Mouse (Mus musculus) megakaryocyte, embryonic 14.5 days (primary cell): Measurements from ENCODE around the gene Gm4070. TPM values are rescaled to one million over a fixed set of nuclear protein-coding genes. Genes with fewer than 3 reads are reported as not detected.
"Not testable (repeated sequence)": the region's sequence is repeated elsewhere in the genome, so short reads cannot be mapped to it uniquely, and the experiment has no call there.

Experiments
- H3K27me3 ChIP-seq: replicated peaks from 2 replicates; pipeline ENCODE3; 2012; ENCODE audit warnings: inconsistent platforms
- H3K36me3 ChIP-seq: replicated peaks from 2 replicates; pipeline ENCODE3; 2012; ENCODE audit warnings: low read length, inconsistent platforms, mixed read lengths
- H3K4me1 ChIP-seq: 2 replicates; pipeline ENCODE4 v1.6.1; 2012; ENCODE audit warnings: inconsistent platforms
- H3K4me3 ChIP-seq: replicated peaks from 2 replicates; pipeline ENCODE3; 2012; ENCODE audit warnings: moderate library complexity, mild to moderate bottlenecking, inconsistent platforms
- H3K9me3 ChIP-seq: 2 replicates; pipeline ENCODE4 v1.6.1; 2012; ENCODE audit warnings: inconsistent platforms
- polyA plus RNA-seq: library from polyadenylated mRNA; stranded (reverse); fragments of >175 nt; gene quantifications from 2 replicates; pipeline ENCODE4 v1.2.3, GENCODE M21; 2012; ENCODE audit warnings: low replicate concordance; ENCODE audit not compliant: insufficient read depth

Gene Gm4070
- polyA plus RNA-seq, result 2.2 TPM in 1 of 2 replicates, not detected in the other

GRCm38 (mm10) chr7:105953812-105954211 is at the start of gene Gm4070:
Gene Gm4070 (minus strand): TSS chr7:105953967.
- H3K4me3 ChIP-seq, H3K4me1 ChIP-seq: not testable (repeated sequence)

DNA sequence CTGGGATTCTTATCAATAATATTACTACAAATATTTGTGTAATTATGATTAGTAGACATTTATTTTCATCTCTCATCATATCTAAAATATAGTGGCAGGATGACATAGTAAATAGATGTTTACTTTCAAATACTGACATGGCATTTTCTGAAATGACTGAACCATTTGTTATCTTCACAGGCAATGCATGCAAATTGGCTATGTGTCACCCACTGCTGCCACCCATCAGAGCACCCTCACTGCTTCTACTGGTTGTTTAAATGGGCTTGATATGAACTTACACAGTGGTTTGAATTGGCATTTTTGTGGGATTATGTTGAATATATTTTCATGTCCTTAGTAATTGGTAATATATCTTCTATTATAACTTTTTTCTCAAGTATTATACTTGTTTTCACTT is 773 bp upstream of the Gm4070 start:
- not testable (repeated sequence) for H3K9me3 ChIP-seq, H3K4me1 ChIP-seq, H3K27me3 ChIP-seq, H3K4me3 ChIP-seq, H3K36me3 ChIP-seq

More at GRCm38 (mm10) chr7:105953812-105954211, at the start of gene Gm4070:
- H3K9me3 ChIP-seq, H3K27me3 ChIP-seq, H3K36me3 ChIP-seq: not testable (repeated sequence)

- H3K36me3 ChIP-seq, H3K27me3 ChIP-seq, H3K4me3 ChIP-seq, H3K4me1 ChIP-seq, H3K9me3 ChIP-seq: not testable (repeated sequence)
These were observed 1.4 kb downstream of the Gm4070 start for GRCm38 (mm10) chr7:105952408-105952807.

GRCm38 (mm10) chr7:105945238-105945637 is 8.5 kb downstream of the Gm4070 start:
- H3K27me3 ChIP-seq, H3K36me3 ChIP-seq, H3K4me1 ChIP-seq, H3K4me3 ChIP-seq, H3K9me3 ChIP-seq: not testable (repeated sequence)

DNA sequence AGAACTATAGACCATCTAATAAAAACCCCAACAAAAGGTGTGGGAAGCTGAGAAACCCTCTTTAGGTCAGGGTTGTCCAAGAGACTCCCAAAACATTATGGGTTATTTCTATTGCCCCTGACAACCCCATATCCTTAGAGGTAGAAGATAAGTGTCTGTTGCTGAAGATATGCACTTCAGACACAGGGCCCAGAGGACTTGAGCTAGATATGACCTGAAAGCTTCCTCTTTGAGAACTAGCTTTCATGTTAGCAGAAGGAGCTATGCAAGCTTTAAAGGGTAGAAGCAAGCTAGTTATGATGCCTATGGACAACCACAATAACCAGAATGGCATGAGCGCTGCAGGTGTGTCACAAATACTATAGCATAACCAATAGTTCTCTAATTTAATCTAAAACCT is 21.6 kb downstream of the Gm4070 start:
- not testable (repeated sequence) for H3K36me3 ChIP-seq, H3K4me3 ChIP-seq, H3K9me3 ChIP-seq, H3K27me3 ChIP-seq, H3K4me1 ChIP-seq

DNA sequence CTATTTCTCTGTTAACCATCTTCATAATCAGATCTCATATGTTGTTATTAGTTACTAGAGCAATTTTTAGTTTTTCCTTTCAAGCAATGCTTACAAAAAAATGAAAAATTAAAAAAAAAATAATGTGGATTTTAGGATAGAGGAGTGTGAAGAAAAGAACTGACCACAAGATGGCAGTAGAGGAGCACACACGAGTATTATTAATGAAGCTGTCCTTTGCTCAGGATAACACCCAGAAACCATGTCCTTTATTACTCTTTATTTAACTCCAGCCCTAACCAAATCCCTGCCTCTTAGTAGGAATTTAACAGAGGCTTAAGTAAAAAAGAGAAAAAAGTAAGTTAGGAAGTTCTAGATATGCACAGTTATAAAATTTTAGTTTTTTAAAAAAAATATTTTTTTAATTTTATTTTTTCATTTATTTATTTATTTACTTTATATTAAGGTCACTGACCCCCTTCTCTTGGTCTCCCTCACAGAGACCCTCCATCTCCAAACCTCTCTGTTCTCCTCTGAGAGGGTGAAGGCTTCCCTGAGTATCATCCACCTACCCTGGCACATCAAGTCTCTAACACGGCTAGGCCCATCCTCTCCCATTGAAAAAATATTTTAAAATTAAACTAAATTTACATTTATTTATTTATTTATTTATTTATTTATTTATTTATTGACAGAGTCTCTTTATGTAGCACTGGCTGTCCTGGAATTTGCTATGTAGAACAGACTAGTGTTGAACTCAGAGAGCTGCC is 70.0 kb downstream of the Gm4070 start:
- not testable (repeated sequence) for H3K4me1 ChIP-seq, H3K27me3 ChIP-seq, H3K36me3 ChIP-seq, H3K4me3 ChIP-seq, H3K9me3 ChIP-seq

- H3K27me3 ChIP-seq, H3K4me3 ChIP-seq: not testable (repeated sequence)
These were observed 73.9 kb downstream of the Gm4070 start for GRCm38 (mm10) chr7:105879717-105880484.

GRCm38 (mm10) chr7:105855718-105856560 is 97.8 kb downstream of the Gm4070 start:
- not testable (repeated sequence) for H3K9me3 ChIP-seq, H3K27me3 ChIP-seq, H3K4me1 ChIP-seq, H3K4me3 ChIP-seq, H3K36me3 ChIP-seq

More at GRCm38 (mm10) chr7:105879717-105880484, 73.9 kb downstream of the Gm4070 start:
- not testable (repeated sequence) for H3K4me1 ChIP-seq, H3K9me3 ChIP-seq, H3K36me3 ChIP-seq

Other genes with a start within 250 kb of the Gm4070 start
- 241 and 315 TPM in 2 replicates for gene Ilk, start 217.4 kb downstream of the Gm4070 start, polyA plus RNA-seq
- gene Rrp8, start 216.6 kb downstream of the Gm4070 start, polyA plus RNA-seq, result 20.7 and 32.3 TPM in 2 replicates
- gene Taf10, start 209.6 kb downstream of the Gm4070 start, polyA plus RNA-seq, result 411 and 429 TPM in 2 replicates
- gene Tpp1, start 201.7 kb downstream of the Gm4070 start, polyA plus RNA-seq, result 37.7 and 43.0 TPM in 2 replicates
- 0.27 and 0.74 TPM in 2 replicates for gene Dchs1, start 166.3 kb downstream of the Gm4070 start, polyA plus RNA-seq
- gene Mrpl17, start 142.9 kb downstream of the Gm4070 start, polyA plus RNA-seq, result 274 and 553 TPM in 2 replicates